Mouse (Mus musculus): ENCODE results near the gene Zbtb8a.
"Not testable (repeated sequence)": the region's sequence is repeated elsewhere in the genome, so short reads cannot be mapped to it uniquely, and the experiment has no call there.

The Zbtb8a gene

GRCm38 (mm10) chr4:129377601-129378390 is at the start of gene Zbtb8a:
Gene Zbtb8a (minus strand): TSS chr4:129378116.
- DNase-seq (ENCODE audit: low spot score in 2 of 2), result peak; percentile 8 to 12

GRCm38 (mm10) chr4:129418321-129418720 is 40.4 kb upstream of the Zbtb8a start:
- no peak for DNase-seq (ENCODE audit: low spot score in 2 of 2)

- DNase-seq (ENCODE audit: low spot score in 2 of 2), result no peak
Measured at GRCm38 (mm10) chr4:129416478-129416877, 38.6 kb upstream of the Zbtb8a start.

- DNase-seq (ENCODE audit: low spot score in 2 of 2), result no peak
Measured at GRCm38 (mm10) chr4:129415892-129416291, 38.0 kb upstream of the Zbtb8a start.

- DNase-seq (ENCODE audit: low spot score in 2 of 2), result no peak
Measured at GRCm38 (mm10) chr4:129410991-129411390, 33.1 kb upstream of the Zbtb8a start.

- not testable (repeated sequence) for DNase-seq (ENCODE audit: low spot score in 2 of 2)
Measured at GRCm38 (mm10) chr4:129410532-129410931, 32.6 kb upstream of the Zbtb8a start.

GRCm38 (mm10) chr4:129406447-129406846 is 28.5 kb upstream of the Zbtb8a start:
- peak; percentile 11 to 27 for DNase-seq (ENCODE audit: low spot score in 2 of 2)

GRCm38 (mm10) chr4:129399813-129400212 is 21.9 kb upstream of the Zbtb8a start:
- no peak for DNase-seq (ENCODE audit: low spot score in 2 of 2)

- DNase-seq (ENCODE audit: low spot score in 2 of 2), result no peak
Measured at GRCm38 (mm10) chr4:129396960-129397359, 19.0 kb upstream of the Zbtb8a start.

GRCm38 (mm10) chr4:129394089-129394870 is 16.4 kb upstream of the Zbtb8a start:
- no peak for DNase-seq (ENCODE audit: low spot score in 2 of 2)

- no peak for DNase-seq (ENCODE audit: low spot score in 2 of 2)
Measured at GRCm38 (mm10) chr4:129390936-129391557, 13.1 kb upstream of the Zbtb8a start.

- no peak for DNase-seq (ENCODE audit: low spot score in 2 of 2)
Measured at GRCm38 (mm10) chr4:129390216-129390743, 12.4 kb upstream of the Zbtb8a start.

GRCm38 (mm10) chr4:129388404-129388803 is 10.5 kb upstream of the Zbtb8a start:
- DNase-seq (ENCODE audit: low spot score in 2 of 2), result no peak

GRCm38 (mm10) chr4:129386989-129387388 is 9.1 kb upstream of the Zbtb8a start:
- DNase-seq (ENCODE audit: low spot score in 2 of 2), result no peak

GRCm38 (mm10) chr4:129386269-129386946 is 8.5 kb upstream of the Zbtb8a start:
- no peak for DNase-seq (ENCODE audit: low spot score in 2 of 2)

GRCm38 (mm10) chr4:129385685-129386084 is 7.8 kb upstream of the Zbtb8a start:
- DNase-seq (ENCODE audit: low spot score in 2 of 2), result no peak

GRCm38 (mm10) chr4:129384440-129384839 is 6.5 kb upstream of the Zbtb8a start:
- no peak for DNase-seq (ENCODE audit: low spot score in 2 of 2)

- no peak for DNase-seq (ENCODE audit: low spot score in 2 of 2)
Measured at GRCm38 (mm10) chr4:129383586-129383985, 5.7 kb upstream of the Zbtb8a start.

- DNase-seq (ENCODE audit: low spot score in 2 of 2), result no peak
Measured at GRCm38 (mm10) chr4:129382488-129382887, 4.6 kb upstream of the Zbtb8a start.

GRCm38 (mm10) chr4:129382029-129382428 is 4.1 kb upstream of the Zbtb8a start:
- no peak for DNase-seq (ENCODE audit: low spot score in 2 of 2)

- DNase-seq (ENCODE audit: low spot score in 2 of 2), result no peak
Measured at GRCm38 (mm10) chr4:129381148-129381547, 3.2 kb upstream of the Zbtb8a start.

- no peak for DNase-seq (ENCODE audit: low spot score in 2 of 2)
Measured at GRCm38 (mm10) chr4:129379805-129380204, 1.9 kb upstream of the Zbtb8a start.
